Mouse (Mus musculus) megakaryocyte progenitor cell, adult 5-6 weeks (primary cell): ENCODE measurements at regions not wholly inside any gene's neighbourhood (a gene's known extent, or its start where the extent isn't known, plus 50 kb on each side); places are given as distances from the start of the nearest gene placed in this dataset.

ENCODE experiments used
- ATAC-seq: replicated peaks from 2 replicates; pipeline ENCODE4 v1.8.0; 2016; ENCODE audit warnings: mild to moderate bottlenecking, moderate TSS enrichment, inconsistent platforms; ENCODE audit not compliant: poor library complexity

DNA sequence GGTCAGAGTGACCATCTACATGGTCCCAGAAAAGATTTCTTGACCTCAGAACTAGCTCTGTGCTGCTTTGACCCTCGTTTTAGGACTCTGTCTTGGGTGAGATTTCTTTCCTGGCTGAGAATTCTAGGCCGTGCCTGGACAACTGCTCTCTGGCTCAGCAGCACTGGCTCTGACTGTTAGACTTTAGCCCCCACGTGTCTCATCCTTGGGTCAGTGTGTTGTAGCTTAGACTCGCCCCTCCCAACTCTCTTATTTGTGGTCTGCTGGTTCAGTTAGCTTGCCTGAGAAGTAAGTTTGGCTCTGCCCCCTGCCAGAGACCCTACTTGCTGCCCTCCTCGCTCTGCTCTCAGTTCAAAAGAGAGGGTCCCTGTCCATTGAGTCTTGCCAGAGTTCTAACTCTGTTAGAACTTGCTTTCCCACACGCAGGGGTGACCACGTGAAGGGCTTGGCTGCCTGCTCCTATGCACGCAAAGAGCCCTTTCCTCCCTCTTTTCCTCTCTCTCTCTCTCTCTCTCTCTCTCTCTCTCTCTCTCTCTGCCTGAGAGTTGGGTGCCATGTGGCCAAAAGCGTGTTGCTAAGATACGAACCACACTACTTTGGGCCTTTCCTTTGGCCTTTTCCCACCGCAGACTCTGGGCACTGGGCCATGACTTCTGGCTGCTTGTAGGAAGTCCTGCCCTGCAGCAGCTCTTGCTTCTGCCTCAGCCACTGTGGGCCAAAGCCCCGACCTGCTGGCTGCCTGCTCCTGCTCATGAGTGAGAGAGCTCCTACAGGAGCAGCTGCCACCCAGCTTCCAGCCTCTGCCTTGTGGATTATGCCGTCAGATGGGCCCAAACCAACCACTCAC is 344.2 kb upstream of the Amot start:
- peak; percentile 68 for ATAC-seq

DNA sequence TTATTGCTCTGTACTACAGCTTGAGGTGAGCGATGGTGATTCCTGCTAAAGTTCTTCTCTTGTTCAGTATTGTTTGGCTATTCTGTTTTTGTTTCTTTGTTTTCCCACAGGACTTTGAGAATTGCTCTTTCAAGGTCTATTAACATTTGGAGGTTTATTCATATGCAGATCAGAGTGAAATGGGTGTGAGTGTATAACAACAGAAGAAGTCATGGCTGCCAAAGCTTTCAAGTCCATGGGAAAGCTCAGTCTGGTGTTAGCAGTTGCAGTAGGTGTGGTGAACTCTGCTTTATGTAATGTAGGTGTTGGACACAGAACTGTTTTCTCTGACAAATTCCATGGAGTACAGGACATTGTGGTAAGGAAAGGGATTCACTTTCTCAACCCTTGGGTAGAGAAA is 328.1 kb upstream of the Amot start:
- ATAC-seq, result no peak

DNA sequence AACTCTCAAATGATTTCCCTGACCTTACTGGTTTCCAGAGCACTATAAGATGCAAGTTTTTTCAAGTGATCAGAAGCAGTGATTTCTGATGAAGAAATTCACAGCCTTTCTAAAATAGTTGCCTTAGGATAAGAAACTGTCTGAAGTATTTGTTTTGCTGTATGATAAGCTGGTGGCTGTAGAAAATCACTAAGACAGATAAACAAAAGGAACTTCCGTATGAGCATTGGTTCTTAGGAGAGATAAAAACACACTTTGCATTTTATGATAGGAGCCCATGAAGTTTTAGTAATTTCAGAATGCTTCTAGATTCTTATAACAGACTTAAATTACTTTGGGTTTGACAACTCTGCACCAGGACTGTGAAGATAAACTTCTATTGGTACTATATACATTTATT is 308.0 kb upstream of the Amot start:
- no peak for ATAC-seq
